Mouse (Mus musculus) liver, embryonic 14.5 days (tissue): ENCODE data around the gene Hspbap1.

Source experiments
- CTCF ChIP-seq: IDR thresholded peaks from 2 replicates; pipeline ENCODE4 v1.5.1; 2016; ENCODE audit warnings: antibody characterized with exemption, low read depth, control low read depth
- EP300 ChIP-seq: IDR thresholded peaks from 2 replicates; pipeline ENCODE4 v1.6.1; 2016; ENCODE audit warnings: antibody characterized with exemption, low read depth

- no peak for TF ChIP-seq CTCF
- no peak for TF ChIP-seq EP300
Measured at GRCm38 (mm10) chr16:35759401-35759800, 10.8 kb upstream of the Hspbap1 start.
